Mouse (Mus musculus): ENCODE data around the gene Sh3bp5l. TPM values are rescaled to one million over a fixed set of nuclear protein-coding genes. Genes with fewer than 3 reads are reported as not detected.

Gene Sh3bp5l
- polyA plus RNA-seq, 1 experiment, result 16.0 TPM

DNA sequence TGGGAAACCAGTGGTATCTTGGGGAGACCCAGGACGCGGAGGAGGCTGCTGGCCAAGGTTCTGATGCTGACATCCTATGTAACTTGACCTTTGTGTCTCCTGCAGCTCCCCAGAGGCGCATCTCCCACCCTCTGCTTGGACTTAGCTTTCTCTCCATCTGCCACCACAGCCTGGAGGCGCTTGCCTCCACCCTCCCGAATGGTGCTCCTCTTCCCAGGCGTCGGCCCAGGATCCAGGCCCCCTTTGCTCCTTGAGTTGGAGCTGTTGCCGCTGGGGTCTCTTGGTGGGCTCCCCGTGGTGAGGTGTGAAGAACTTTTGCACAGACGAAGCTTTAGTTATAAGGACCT lies 598 bp downstream of the Sh3bp5l start:
- 24% methylated on average over 10 of the region's 10 CpGs for WGBS
- DNase-seq (ENCODE audit: low read depth in 1 of 2, low spot score in 2 of 2), result no peak
- peaks cover 6% of the 10 kb centered on the region; the same call in 1 of the 2 replicates for H3K4me1 ChIP-seq (ENCODE audit: control insufficient read depth, insufficient read depth, insufficient read length)

DNA sequence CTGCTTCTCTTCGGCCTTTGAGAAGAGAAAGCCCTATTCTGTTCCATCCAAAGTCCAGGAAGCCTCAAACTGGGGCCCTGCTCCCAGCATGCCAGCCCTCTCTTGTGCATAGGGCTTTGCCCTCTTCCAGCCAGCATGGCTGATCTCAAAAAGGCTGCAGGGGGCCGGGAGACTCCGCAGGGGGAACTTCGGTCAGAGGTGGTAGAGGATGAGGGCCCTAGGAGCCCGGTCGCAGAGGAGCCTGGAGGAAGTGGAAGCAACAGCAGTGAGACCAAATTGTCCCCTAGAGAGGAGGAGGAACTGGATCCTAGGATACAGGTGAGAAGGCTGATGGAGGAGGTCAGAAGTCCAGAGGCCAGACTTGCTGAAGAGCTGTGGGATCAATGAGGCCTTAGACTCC lies 1.0 kb downstream of the Sh3bp5l start:
- Histone ChIP-seq H3K36me3 (ENCODE audit: control insufficient read depth, insufficient read depth, low read length) (peaks cover 1% of the 10 kb centered on the region; the same call in 1 of the 2 replicates), H3K27me3 (ENCODE audit: control insufficient read depth, insufficient read depth, low read length) (no peaks in the 10 kb centered on the region), H3K4me1 (ENCODE audit: control insufficient read depth, insufficient read depth, insufficient read length) (peaks cover 6% of the 10 kb centered on the region; the same call in 1 of the 2 replicates), H3K4me3 (ENCODE audit: extremely low read depth, insufficient read depth, insufficient read length) (peak overlapping the region; percentile 73; the same call in 1 of the 2 replicates), H3K27ac (ENCODE audit: insufficient read depth, low read length) (no peak overlapping the region)
- DNase-seq (ENCODE audit: low read depth in 1 of 2, low spot score in 2 of 2), result no peak
- TF ChIP-seq CTCF (IDR thresholded peaks at IDR 0.05; ENCODE audit: extremely low read depth, insufficient read depth, insufficient read length, insufficient replicate concordance), result no peak
- no peak for TF ChIP-seq POLR2A (IDR thresholded peaks at IDR 0.05; ENCODE audit: low read depth, low read length)
- 86% methylated on average over 6 of the region's 6 CpGs for WGBS

More for the DNA sequence above, 598 bp downstream of the Sh3bp5l start:
- Histone ChIP-seq H3K36me3 (ENCODE audit: control insufficient read depth, insufficient read depth, low read length) (no peaks in the 10 kb centered on the region; the same call in 1 of the 2 replicates), H3K4me3 (ENCODE audit: extremely low read depth, insufficient read depth, insufficient read length) (peak overlapping the region; percentile 73), H3K27me3 (ENCODE audit: control insufficient read depth, insufficient read depth, low read length) (no peaks in the 10 kb centered on the region), H3K27ac (ENCODE audit: insufficient read depth, low read length) (peak overlapping the region; percentile 61; the same call in 1 of the 2 replicates)
- TF ChIP-seq POLR2A (IDR thresholded peaks at IDR 0.05; ENCODE audit: low read depth, low read length) (no peak), CTCF (IDR thresholded peaks at IDR 0.05; ENCODE audit: extremely low read depth, insufficient read depth, insufficient read length, insufficient replicate concordance) (no peak)

- peaks cover 12% of the 10 kb centered on the region for H3K36me3 ChIP-seq (ENCODE audit: control insufficient read depth, insufficient read depth, low read length)
- no peak for DNase-seq (ENCODE audit: low read depth in 1 of 2, low spot score in 2 of 2)
- no peak overlapping the region for H3K4me3 ChIP-seq (ENCODE audit: extremely low read depth, insufficient read depth, insufficient read length)
- H3K4me1 ChIP-seq (ENCODE audit: control insufficient read depth, insufficient read depth, insufficient read length), result peaks cover 6% of the 10 kb centered on the region; the same call in 1 of the 2 replicates
- no peak for TF ChIP-seq POLR2A (IDR thresholded peaks at IDR 0.05; ENCODE audit: low read depth, low read length)
- no peak for TF ChIP-seq CTCF (IDR thresholded peaks at IDR 0.05; ENCODE audit: extremely low read depth, insufficient read depth, insufficient read length, insufficient replicate concordance)
- no peaks in the 10 kb centered on the region for H3K27me3 ChIP-seq (ENCODE audit: control insufficient read depth, insufficient read depth, low read length)
- 92% methylated on average over 3 of the region's 3 CpGs for WGBS
- H3K27ac ChIP-seq (ENCODE audit: insufficient read depth, low read length), result no peak overlapping the region
Measured at GRCm38 (mm10) chr11:58334746-58335145, 4.2 kb downstream of the Sh3bp5l start.

GRCm38 (mm10) chr11:58346745-58347144 lies 16.2 kb downstream of the Sh3bp5l start:
- peaks cover 35% of the 10 kb centered on the region for H3K36me3 ChIP-seq (ENCODE audit: control insufficient read depth, insufficient read depth, low read length)
- no peak for DNase-seq (ENCODE audit: low read depth in 1 of 2, low spot score in 2 of 2)
- 85% methylated on average over 4 of the region's 4 CpGs for WGBS
- no peaks in the 10 kb centered on the region for H3K27me3 ChIP-seq (ENCODE audit: control insufficient read depth, insufficient read depth, low read length)
- TF ChIP-seq POLR2A (IDR thresholded peaks at IDR 0.05; ENCODE audit: low read depth, low read length) (no peak), CTCF (IDR thresholded peaks at IDR 0.05; ENCODE audit: extremely low read depth, insufficient read depth, insufficient read length, insufficient replicate concordance) (no peak)
- H3K27ac ChIP-seq (ENCODE audit: insufficient read depth, low read length), result no peak overlapping the region
- H3K4me3 ChIP-seq (ENCODE audit: extremely low read depth, insufficient read depth, insufficient read length), result no peak overlapping the region
- no peaks in the 10 kb centered on the region for H3K4me1 ChIP-seq (ENCODE audit: control insufficient read depth, insufficient read depth, insufficient read length)

GRCm38 (mm10) chr11:58350628-58351027 lies 20.1 kb downstream of the Sh3bp5l start:
- Histone ChIP-seq H3K4me3 (ENCODE audit: extremely low read depth, insufficient read depth, insufficient read length) (no peak overlapping the region), H3K4me1 (ENCODE audit: control insufficient read depth, insufficient read depth, insufficient read length) (no peaks in the 10 kb centered on the region), H3K27me3 (ENCODE audit: control insufficient read depth, insufficient read depth, low read length) (no peaks in the 10 kb centered on the region), H3K27ac (ENCODE audit: insufficient read depth, low read length) (no peak overlapping the region), H3K36me3 (ENCODE audit: control insufficient read depth, insufficient read depth, low read length) (peaks cover 22% of the 10 kb centered on the region)
- 88% methylated on average over 4 of the region's 4 CpGs for WGBS
- TF ChIP-seq CTCF (IDR thresholded peaks at IDR 0.05; ENCODE audit: extremely low read depth, insufficient read depth, insufficient read length, insufficient replicate concordance) (no peak), POLR2A (IDR thresholded peaks at IDR 0.05; ENCODE audit: low read depth, low read length) (no peak)
- DNase-seq (ENCODE audit: low read depth in 1 of 2, low spot score in 2 of 2), result no peak

GRCm38 (mm10) chr11:58351179-58351578 lies 20.7 kb downstream of the Sh3bp5l start:
- TF ChIP-seq POLR2A (IDR thresholded peaks at IDR 0.05; ENCODE audit: low read depth, low read length), result no peak
- no peak for TF ChIP-seq CTCF (IDR thresholded peaks at IDR 0.05; ENCODE audit: extremely low read depth, insufficient read depth, insufficient read length, insufficient replicate concordance)
- Histone ChIP-seq H3K27me3 (ENCODE audit: control insufficient read depth, insufficient read depth, low read length) (no peaks in the 10 kb centered on the region), H3K27ac (ENCODE audit: insufficient read depth, low read length) (no peak overlapping the region), H3K36me3 (ENCODE audit: control insufficient read depth, insufficient read depth, low read length) (peaks cover 17% of the 10 kb centered on the region), H3K4me3 (ENCODE audit: extremely low read depth, insufficient read depth, insufficient read length) (no peak overlapping the region), H3K4me1 (ENCODE audit: control insufficient read depth, insufficient read depth, insufficient read length) (no peaks in the 10 kb centered on the region)
- 82% methylated on average over 5 of the region's 5 CpGs for WGBS
- DNase-seq (ENCODE audit: low read depth in 1 of 2, low spot score in 2 of 2), result no peak

GRCm38 (mm10) chr11:58352681-58353548 lies 22.4 kb downstream of the Sh3bp5l start:
- no peaks in the 10 kb centered on the region for H3K4me1 ChIP-seq (ENCODE audit: control insufficient read depth, insufficient read depth, insufficient read length)
- TF ChIP-seq CTCF (IDR thresholded peaks at IDR 0.05; ENCODE audit: extremely low read depth, insufficient read depth, insufficient read length, insufficient replicate concordance) (no peak), POLR2A (IDR thresholded peaks at IDR 0.05; ENCODE audit: low read depth, low read length) (no peak)
- H3K27me3 ChIP-seq (ENCODE audit: control insufficient read depth, insufficient read depth, low read length), result no peaks in the 10 kb centered on the region
- no peak overlapping the region for H3K27ac ChIP-seq (ENCODE audit: insufficient read depth, low read length)
- no peak for DNase-seq (ENCODE audit: low read depth in 1 of 2, low spot score in 2 of 2)
- no peak overlapping the region for H3K4me3 ChIP-seq (ENCODE audit: extremely low read depth, insufficient read depth, insufficient read length)
- H3K36me3 ChIP-seq (ENCODE audit: control insufficient read depth, insufficient read depth, low read length), result 0 out of 2 replicates have a peak, but pooled peaks cover under 1% of the 10 kb centered on the region
- WGBS, result 58% methylated on average over 7 of the region's 7 CpGs

Measured in spleen, adult 2 months (tissue).